Mouse (Mus musculus) CH12.LX (cell line): ENCODE data around the gene Vav2.

Source experiments
- CTCF ChIP-seq, 2 experiments: IDR thresholded peaks in 1 of 2; conservative IDR thresholded peaks in 1 of 2; 2 replicates each; pipeline ENCODE4 v1.5.1; 2011 to 2012; ENCODE audit warnings: low read depth in 2 of 2, low read length in 2 of 2, improper control_type of control experiment in 1 of 2, inconsistent platforms in 1 of 2, mild to moderate bottlenecking in 1 of 2, moderate library complexity in 1 of 2
- E2F4 ChIP-seq: IDR thresholded peaks from 2 replicates; pipeline ENCODE4 v1.6.1; 2011; ENCODE audit warnings: low read depth, low read length, improper control_type of control experiment; ENCODE audit not compliant: insufficient replicate concordance
- JUND ChIP-seq: conservative IDR thresholded peaks from 2 replicates; pipeline ENCODE4 v1.6.1; 2011; ENCODE audit warnings: low read depth, low read length, improper control_type of control experiment
- MAFK ChIP-seq: IDR thresholded peaks from 2 replicates; pipeline ENCODE4 v1.6.1; 2011; ENCODE audit warnings: low read length, improper control_type of control experiment; ENCODE audit not compliant: insufficient replicate concordance
- POLR2A ChIP-seq: IDR thresholded peaks from 2 replicates; pipeline ENCODE4 v1.6.1; 2011; ENCODE audit warnings: low read depth, mild to moderate bottlenecking, improper control_type of control experiment, low read length

DNA sequence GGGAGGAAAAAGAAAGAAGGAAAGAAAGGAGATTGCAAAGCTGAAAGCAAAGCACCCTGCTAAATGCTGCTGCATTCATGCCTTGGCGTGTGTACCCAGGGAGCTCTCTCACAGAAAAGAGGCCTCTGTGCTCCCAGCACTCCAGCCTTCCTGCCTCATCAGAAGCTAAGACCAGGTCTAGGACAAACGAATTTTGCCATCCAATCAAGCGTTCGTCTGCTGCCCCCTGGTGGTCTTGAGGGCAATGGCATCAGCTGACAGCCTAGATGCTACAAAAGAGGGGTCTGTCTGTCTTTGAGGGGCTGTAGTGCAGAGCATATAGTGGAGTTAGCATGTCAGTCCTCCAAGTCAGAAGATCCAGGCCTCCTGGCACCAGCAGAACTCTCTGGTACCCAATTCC is 1.2 kb upstream of the Vav2 start:
- no peak for TF ChIP-seq POLR2A
- TF ChIP-seq CTCF (conservative IDR thresholded peaks at IDR 0.05 in 1 of 2, IDR thresholded peaks at IDR 0.05 in 1 of 2; ENCODE audit: low read depth in 2 of 2, low read length in 2 of 2): peak; percentile 91 to 98
- no peak for TF ChIP-seq JUND
- no peak for TF ChIP-seq MAFK
- no peak for TF ChIP-seq E2F4
